Mouse (Mus musculus) cerebellum, adult 9-11 months (tissue): ENCODE results near the gene Mast3.

Experiments
- DNase-seq: peaks from one replicate; pipeline ENCODE4 v3.0.0; 2022

Mast3 gene

DNA sequence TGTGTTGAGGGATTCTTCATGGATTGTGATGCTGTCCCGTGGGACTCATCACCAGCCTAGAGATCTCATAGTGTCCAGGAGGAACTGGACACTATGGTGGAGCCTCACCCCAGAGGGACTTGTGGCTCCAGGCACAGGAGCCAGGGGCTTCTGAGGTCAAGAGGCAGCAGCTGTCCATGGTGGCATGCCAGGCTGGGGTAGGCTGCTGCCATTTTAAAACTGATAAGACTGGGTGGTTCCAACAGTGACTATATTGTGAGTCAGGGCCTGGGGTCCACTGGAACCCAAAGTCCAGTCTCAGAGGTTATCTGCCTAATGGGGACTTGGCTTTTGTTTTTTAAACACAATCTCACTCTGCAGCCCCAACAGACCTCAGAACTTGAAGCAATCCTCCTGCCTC lies 3.0 kb downstream of the Mast3 start:
- DNase-seq = no peak

GRCm38 (mm10) chr8:70801156-70801555 lies 3.7 kb downstream of the Mast3 start:
- no peak for DNase-seq

GRCm38 (mm10) chr8:70800648-70801047 lies 4.2 kb downstream of the Mast3 start:
- DNase-seq = peak; percentile 25

GRCm38 (mm10) chr8:70798281-70798680 lies 6.6 kb downstream of the Mast3 start:
- peak; percentile 60 for DNase-seq

- peak; percentile 92 for DNase-seq
Measured at GRCm38 (mm10) chr8:70797081-70798070, 7.5 kb downstream of the Mast3 start.

DNA sequence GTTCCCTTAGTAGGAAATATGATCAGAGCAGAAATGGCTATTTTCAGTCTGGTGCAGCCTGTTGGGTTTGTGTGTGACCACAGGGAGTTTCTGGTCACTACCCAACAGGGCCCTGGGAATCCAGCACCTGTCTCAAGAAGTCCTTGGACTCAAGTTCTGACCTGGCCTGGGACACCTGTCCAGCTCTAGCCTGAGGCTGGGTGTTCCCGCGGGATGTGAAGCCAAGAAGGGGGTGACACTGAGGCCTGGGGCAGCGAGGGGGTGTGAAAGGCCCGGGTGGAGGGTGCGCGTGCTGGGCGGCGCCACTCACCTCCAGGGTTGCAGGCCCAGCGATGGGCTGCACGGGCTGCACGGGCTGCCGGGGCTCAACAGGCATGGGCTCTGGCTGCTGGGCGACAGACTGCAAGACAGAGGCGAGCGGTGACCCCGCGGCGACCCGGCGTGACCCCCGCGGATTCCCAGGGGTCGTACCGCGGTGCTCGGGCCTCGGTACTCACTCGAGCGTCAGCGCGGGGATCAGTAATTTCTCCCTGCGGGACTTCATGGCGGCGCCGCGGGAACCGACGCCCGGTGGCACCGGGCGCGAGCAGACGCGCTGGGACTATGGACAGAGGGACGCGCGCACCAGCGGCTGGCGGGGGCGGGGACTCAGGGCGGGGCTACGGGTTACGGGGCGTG lies 8.3 kb downstream of the Mast3 start:
- no peak for DNase-seq

- DNase-seq = peak; percentile 42
Measured at GRCm38 (mm10) chr8:70795370-70795769, 9.5 kb downstream of the Mast3 start.

- peak; percentile 53 for DNase-seq
Measured at GRCm38 (mm10) chr8:70794215-70794614, 10.6 kb downstream of the Mast3 start.

DNA sequence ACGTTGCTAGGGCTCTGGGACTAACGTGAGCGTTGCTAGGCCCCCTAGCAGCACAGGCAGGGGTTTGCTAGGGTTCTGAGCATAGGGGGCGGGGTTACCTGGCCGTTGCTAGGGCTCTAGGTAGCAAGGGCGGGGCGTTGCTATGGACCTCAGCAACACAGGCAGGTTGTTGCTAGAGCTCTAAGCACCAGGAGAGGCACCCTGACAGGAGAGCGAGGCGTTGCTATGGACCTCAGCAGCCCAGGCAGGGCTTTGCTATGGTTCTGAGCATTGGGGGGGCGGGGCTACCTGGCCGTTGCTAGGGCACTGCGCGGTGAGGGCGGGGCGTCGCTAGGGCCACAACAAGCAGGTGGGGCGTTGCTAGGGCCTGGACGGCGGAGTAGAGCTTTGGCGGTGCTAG lies 12.2 kb downstream of the Mast3 start:
- DNase-seq = peak; percentile 86

DNA sequence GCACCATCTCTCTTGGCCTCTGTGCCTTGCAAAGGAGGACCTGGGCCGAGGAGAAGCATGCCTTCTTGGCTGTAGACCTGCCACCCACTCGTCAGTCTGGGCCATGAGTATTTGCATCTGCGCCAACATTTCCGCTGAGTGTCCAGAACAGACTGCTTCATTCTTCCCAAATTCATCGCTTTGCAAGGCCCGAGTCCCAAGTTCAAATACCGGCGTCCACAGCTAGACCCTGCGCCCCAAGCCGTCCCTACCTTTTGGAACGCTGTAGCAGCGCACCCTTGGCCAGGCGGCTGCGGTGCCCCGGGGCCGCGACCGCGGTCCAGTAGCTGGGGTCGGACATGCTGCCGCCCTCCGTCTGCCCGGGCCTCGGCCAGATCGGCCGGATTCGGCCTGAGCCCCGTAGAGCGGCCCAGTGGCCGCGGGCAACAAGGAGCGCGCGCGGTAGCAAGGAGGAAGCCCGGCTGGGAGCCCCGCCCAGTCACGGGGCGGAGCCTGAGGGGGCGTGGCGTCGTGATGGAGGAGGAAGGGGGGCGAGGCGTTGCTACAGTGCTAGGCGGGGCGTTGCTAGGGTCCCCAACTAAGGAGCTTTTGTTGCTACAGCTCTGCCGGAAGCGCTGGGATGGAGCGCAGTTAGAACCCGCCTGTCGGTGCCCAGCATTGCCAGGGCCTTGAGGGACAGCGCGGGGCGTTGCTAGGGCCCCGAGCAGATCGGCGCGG lies 12.7 kb downstream of the Mast3 start:
- DNase-seq = peak; percentile 91

DNA sequence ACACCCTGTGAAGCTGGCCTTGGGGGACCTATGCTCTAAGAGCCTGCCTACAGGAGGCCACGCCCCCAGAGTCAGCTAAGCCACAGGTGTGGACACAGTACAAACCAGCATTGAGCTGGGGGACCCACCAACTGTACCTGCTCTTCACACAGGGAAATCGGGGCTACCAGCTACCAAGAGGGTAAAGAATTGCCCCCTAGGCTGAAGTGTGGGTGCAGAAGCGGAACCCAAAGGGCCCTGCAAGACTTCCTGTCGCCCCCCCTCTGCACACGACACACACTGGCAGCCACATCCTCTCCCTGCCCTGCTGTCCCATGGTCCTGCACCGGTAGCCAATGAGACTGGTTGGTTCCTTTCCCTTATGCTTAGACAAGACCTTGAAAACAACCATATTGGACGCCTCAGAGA lies 13.6 kb downstream of the Mast3 start:
- no peak for DNase-seq

- DNase-seq = peak; percentile 60
Measured at GRCm38 (mm10) chr8:70790846-70791245, 14.0 kb downstream of the Mast3 start.

DNA sequence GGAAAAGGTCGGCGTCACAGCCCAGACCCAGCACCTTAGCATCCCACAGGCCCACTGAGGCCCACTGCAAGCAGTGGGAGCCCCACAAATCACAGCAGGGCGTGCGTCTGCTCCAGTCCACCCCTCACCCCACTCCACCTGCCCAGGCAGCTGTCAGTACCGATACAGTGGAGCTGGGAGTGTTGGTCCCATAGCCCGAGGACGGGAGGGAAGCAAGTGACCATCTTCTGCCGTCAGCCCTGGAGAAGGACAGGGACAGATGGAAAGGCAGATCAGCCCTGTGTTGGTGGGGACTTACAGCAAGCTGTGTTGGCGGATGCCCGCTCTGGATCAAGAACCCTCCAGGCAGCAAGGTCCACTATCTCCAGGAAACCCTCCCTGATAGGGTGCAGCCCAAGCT lies 15.8 kb downstream of the Mast3 start:
- peak; percentile 61 for DNase-seq

- peak; percentile 96 for DNase-seq
Measured at GRCm38 (mm10) chr8:70787941-70788667, 16.8 kb downstream of the Mast3 start.

GRCm38 (mm10) chr8:70787051-70787445 lies 17.8 kb downstream of the Mast3 start:
- peak; percentile 61 for DNase-seq

GRCm38 (mm10) chr8:70786291-70787050 lies 18.4 kb downstream of the Mast3 start:
- peak; percentile 66 for DNase-seq

DNA sequence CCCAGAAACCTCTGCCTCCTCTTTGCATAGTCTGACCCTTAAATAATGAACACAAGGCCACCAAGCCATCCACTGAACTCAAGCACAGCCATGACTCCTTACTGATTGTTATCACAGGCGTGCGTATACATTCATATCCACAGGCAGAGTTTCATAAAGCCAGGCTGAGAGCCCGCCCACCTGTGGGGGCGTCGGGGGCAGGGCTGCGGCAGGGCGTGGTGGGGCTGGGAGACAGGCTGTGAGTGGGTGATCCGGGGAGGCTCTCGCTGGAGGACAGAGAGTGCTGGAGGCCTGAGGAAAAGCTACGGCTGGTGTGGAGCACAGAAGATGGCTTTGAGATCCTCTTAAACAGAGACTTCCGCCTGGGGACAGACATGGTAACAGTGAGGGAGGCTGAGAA lies 24.8 kb downstream of the Mast3 start:
- no peak for DNase-seq

- DNase-seq = peak; percentile 98
Measured at GRCm38 (mm10) chr8:70776496-70777444, 28.1 kb downstream of the Mast3 start, which contains the start of gene Pik3r2. Pik3r2 (minus strand) TSS chr8:70776713.

DNA sequence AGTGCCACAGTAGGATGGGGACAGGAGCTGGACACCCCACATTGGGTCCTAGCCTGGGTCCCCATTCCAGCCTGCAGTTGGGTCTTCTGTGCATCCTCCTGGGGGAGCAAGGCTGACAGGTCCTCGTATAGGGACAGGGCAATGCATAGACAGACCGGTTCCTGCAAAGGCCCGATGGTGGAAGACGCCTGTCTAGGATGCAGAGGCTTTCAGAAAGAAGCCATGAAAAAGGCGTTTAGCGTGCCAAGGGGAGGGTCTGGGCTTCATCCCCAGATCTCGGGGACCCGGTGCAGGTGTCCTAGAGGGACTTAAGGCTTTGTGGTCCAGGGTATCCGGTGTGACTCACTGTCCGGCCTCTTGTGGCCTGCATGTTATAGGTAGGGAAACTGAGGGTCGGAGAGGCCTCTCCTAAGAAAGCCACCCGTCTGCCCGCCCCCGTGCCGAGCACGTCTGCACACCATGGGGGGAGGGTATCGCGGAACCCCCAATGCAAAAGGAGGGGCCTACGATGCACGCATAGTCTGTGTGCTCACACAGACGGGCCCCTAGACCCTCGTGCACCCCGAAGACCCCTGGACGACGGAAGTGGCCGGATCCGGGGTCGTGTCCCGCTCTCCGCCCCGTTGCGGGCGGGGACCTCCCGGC lies 28.9 kb downstream of the Mast3 start:
- DNase-seq = peak; percentile 81

DNA sequence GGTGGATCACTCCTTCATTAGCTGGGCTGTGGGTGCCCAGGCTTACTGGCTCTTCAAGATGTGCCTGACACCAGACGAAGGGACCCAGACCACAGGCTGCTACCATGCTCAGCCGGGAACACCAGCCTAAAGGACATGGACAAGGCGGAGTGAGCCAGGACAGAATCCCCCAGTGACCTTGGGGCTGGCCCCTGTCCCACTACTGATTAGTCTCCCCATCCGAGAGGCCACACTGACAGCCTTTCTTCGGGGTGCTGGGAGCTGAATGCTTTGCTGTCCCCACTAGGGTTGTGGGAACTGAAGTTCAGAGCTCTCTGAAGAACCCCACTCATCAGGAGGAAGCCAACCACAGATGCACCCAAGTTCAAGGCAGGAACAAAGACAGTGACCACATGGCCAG lies 29.6 kb downstream of the Mast3 start:
- DNase-seq = no peak
